Mouse (Mus musculus) neural tube, embryonic 11.5 days (tissue): ENCODE data around the gene Zfp654. TPM values are rescaled to one million over a fixed set of nuclear protein-coding genes. Genes with fewer than 3 reads are reported as not detected.
A peak's percentile ranks its signal among the peaks of the same experiment; 100 is the strongest.

Experiments used
- ATAC-seq: fragments of 200-750 bp; cut with Nextera tagmentation; 2 replicates; pipeline ENCODE4 v1.8.0; 2017; ENCODE audit warnings: moderate number of reproducible peaks, mild to moderate bottlenecking, moderate TSS enrichment, moderate library complexity; ENCODE audit not compliant: insufficient read depth, low FRiP score, low TSS enrichment
- DNase-seq: peaks from one replicate; pipeline ENCODE4 v3.0.0-alpha.2; 2015; ENCODE audit warnings: low spot score
- H3K27ac ChIP-seq: fragments of 300-500 bp; sonication (generic); 2 replicates; pipeline ENCODE4 v1.5.1; 2014; ENCODE audit warnings: low read depth, mild to moderate bottlenecking, low read length
- H3K27me3 ChIP-seq: fragments of 300-500 bp; sonication (generic); 2 replicates; pipeline ENCODE4 v1.6.1; 2014; ENCODE audit warnings: mild to moderate bottlenecking, low read length, mixed read lengths; ENCODE audit not compliant: control insufficient read depth, insufficient read depth
- H3K36me3 ChIP-seq: fragments of 300-500 bp; sonication (generic); 2 replicates; pipeline ENCODE4 v1.6.1; 2014; ENCODE audit warnings: mild to moderate bottlenecking, low read length, moderate library complexity, mixed read lengths; ENCODE audit not compliant: control insufficient read depth, insufficient read depth
- H3K4me1 ChIP-seq: fragments of 300-500 bp; sonication (generic); 2 replicates; pipeline ENCODE4 v1.6.1; 2014; ENCODE audit warnings: low read length, mixed read lengths; ENCODE audit not compliant: control insufficient read depth, insufficient read depth
- H3K4me2 ChIP-seq: fragments of 300-500 bp; sonication (generic); 2 replicates; pipeline ENCODE4 v1.6.1; 2014; ENCODE audit warnings: low read depth, mild to moderate bottlenecking, moderate library complexity
- H3K4me3 ChIP-seq: fragments of 300-500 bp; sonication (generic); 2 replicates; pipeline ENCODE4 v1.5.1; 2014; ENCODE audit warnings: low read depth, low read length
- H3K9ac ChIP-seq: fragments of 300-500 bp; sonication (generic); 2 replicates; pipeline ENCODE4 v1.6.1; 2014; ENCODE audit warnings: mild to moderate bottlenecking, low read length
- H3K9me3 ChIP-seq: fragments of 300-500 bp; sonication (generic); 2 replicates; pipeline ENCODE4 v1.6.1; 2016; ENCODE audit warnings: low read length; ENCODE audit not compliant: control insufficient read depth
- WGBS: fragments of 180-500 bp; shearing (Covaris S2); extraction: QIAGEN DNeasy Blood & Tissue Kit; methylation state at CpG from one replicate; pipeline ENCODE4 v1.1.7; 2014; 5-methylcytosine and 5-hydroxymethylcytosine counted together
- polyA plus RNA-seq: library from polyadenylated mRNA; unstranded; fragments of >200 nt; fragmentation: Nextera tagmentation; extraction: Ambion mirVana; gene quantifications from 2 replicates; pipeline ENCODE4 v1.2.1, GENCODE M21; 2014

Gene Zfp654
- polyA plus RNA-seq, 1 experiment from 2014 or later: 10.3 TPM

DNA sequence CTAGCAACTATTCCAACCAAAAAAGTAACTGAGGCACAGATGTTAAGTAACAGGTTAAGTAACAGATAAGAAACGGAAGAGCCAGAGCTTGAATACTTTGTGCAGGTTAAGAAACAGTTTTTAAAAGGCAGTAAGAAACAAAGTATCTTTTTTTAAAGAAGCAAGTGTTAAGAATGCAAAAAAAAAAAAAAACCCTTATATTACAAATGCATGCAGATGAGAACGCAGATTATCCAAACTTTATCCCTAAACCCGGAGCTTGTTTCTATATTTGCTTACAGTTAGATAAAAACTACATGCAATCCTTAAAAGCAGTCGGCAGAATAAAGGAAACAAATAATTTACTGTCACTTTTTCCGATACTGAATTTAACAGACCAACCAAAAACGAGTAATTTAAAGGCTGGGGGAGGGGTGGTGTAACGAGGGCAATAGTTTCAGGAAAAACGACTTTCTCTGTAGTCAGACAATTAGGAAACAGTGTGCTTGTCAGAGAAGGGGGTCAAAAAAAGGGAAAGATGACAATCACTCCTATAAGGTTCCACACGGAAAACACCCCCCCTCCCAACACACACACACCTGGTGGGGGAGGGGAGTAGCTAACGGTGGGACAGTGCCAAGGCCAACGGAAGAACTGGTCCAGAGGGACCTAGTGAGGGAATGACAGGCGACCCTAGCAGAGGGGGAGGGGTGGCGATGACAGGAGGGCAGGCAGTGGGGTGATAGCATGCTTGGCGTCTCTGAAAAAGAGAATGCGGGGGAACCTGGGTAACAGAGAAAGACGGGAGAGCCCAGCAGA lies 966 bp downstream of the Zfp654 start:
- peaks cover 11% of the 10 kb centered on the region for H3K4me1 ChIP-seq
- H3K27ac ChIP-seq: peak overlapping the region; percentile 86
- H3K9ac ChIP-seq: peak overlapping the region; percentile 89
- WGBS: 7% methylated on average over 16 of the region's 16 CpGs
- no peaks in the 10 kb centered on the region for H3K9me3 ChIP-seq
- DNase-seq (peak; percentile 42), ATAC-seq (peak; percentile 5; the same call in 1 of the 2 replicates)
- peak overlapping the region; percentile 92 for H3K4me3 ChIP-seq
- no peaks in the 10 kb centered on the region for H3K27me3 ChIP-seq
- H3K4me2 ChIP-seq: peak overlapping the region; percentile 78
- 0 out of 2 replicates have a peak, but pooled peaks cover 1% of the 10 kb centered on the region for H3K36me3 ChIP-seq

DNA sequence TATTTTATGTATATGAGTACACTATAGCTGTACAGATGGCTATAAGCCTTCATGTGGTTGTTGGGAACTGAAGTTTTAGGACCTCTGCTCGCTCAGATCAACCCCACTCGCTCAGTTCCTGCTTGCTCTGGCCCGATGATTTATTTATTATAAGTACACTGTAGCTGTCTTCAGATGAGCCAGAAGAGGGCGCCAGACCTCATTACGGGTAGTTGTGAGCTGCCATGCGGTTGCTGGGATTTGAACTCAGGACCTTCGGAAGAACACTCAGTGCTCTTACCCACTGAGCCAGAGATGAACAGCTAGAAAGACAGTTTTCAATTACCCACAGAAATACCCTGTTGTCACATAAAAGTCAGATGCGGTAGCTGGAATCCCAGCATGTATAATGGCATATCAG lies 5.5 kb downstream of the Zfp654 start:
- WGBS: 90% methylated on average over 8 of the region's 8 CpGs

DNA sequence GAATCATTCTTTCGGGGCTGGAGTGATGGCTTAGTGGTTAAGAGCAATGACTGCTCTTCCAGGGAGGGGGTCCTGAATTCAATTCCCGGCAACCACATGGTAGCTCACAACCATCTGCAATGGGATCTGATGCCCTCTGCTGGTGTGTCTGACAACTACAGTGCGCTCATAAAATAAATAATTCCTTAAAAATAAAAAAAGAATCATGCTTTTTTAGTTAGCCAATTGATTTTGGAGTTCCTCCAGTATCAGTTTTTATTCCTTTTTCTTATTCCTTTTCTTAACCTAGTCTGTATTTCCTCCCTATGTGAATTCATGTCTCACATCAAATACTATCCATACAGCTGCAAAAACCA lies 9.1 kb downstream of the Zfp654 start:
- H3K27me3 ChIP-seq: no peaks in the 10 kb centered on the region
- H3K4me3 ChIP-seq: no peak overlapping the region
- no peak overlapping the region for H3K4me2 ChIP-seq
- H3K27ac ChIP-seq: no peak overlapping the region
- H3K9me3 ChIP-seq: no peaks in the 10 kb centered on the region
- ATAC-seq (no peak), DNase-seq (no peak)
- H3K9ac ChIP-seq: no peak overlapping the region
- no peaks in the 10 kb centered on the region for H3K4me1 ChIP-seq
- 97% methylated on average over 3 of the region's 3 CpGs for WGBS
- H3K36me3 ChIP-seq: no peaks in the 10 kb centered on the region

More for the DNA sequence above, 5.5 kb downstream of the Zfp654 start:
- no peak overlapping the region for H3K4me3 ChIP-seq
- no peak for ATAC-seq
- H3K27ac ChIP-seq: no peak overlapping the region
- H3K36me3 ChIP-seq: no peaks in the 10 kb centered on the region
- no peaks in the 10 kb centered on the region for H3K27me3 ChIP-seq
- no peaks in the 10 kb centered on the region for H3K9me3 ChIP-seq
- H3K4me1 ChIP-seq: peaks cover 4% of the 10 kb centered on the region
- no peak overlapping the region for H3K4me2 ChIP-seq
- H3K9ac ChIP-seq: no peak overlapping the region
- no peak for DNase-seq

DNA sequence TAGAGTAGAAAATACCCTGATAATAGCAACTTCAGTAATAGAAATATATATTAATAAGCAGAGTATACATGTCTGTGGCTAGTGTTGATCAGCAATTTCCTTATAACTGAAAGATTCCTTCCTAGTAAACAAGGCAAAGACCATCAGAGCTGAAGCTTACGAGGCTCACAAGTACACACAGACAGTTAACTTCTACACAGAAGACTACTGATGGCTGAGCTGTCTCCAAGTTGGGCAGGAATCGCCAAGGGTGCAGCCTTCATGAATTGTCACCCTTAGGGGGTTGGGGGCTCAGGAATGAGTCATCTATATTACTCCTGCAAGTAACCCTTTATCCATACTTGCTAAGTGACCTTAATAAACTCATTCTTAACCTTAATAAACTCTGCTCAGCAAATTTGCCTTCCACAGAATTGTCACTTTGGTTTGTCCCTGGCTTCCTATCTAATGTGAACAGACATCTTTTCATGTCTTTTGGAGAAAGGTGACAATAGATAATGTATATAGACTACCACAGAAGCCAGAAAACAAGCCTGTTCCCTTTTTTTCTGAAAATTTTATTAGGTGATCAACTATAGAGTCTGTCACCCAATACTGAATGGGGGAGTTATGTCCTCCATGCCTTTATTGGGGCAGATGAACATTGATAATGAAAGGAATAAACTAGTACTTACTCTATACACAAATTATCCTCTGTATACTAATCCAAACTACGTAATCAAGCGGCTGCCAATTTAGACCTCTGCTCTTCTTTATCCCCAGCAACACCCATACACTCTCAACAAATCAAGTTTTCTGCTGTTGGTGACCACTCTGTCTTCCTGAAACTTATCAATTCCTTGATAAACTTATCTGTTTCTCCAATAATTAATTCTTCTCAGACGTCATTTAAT lies 9.7 kb downstream of the Zfp654 start:
- Histone ChIP-seq H3K4me1 (no peaks in the 10 kb centered on the region), H3K9me3 (no peaks in the 10 kb centered on the region), H3K36me3 (no peaks in the 10 kb centered on the region), H3K27me3 (no peaks in the 10 kb centered on the region), H3K4me3 (no peak overlapping the region), H3K27ac (no peak overlapping the region), H3K9ac (no peak overlapping the region), H3K4me2 (no peak overlapping the region)
- 87% methylated on average over 5 of the region's 5 CpGs for WGBS
- DNase-seq (no peak), ATAC-seq (no peak)

DNA sequence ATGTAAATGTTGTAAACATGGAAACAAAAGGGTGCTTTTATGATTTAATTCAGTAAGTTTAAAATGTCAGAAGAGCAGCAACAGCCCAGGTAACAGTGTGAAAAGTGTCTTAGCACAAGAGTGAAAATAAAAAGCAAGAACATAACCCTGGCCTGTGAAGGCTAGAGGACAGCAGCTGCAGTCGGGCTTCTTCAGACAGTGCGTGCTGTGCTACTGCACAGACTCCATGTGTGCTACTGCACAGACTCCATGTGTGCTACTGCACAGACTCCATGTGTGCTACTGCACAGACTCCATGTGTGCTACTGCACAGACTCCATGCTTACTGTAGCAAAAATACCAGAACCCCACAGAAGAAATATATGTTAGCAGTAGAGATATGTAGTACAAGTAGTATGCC lies 14.7 kb downstream of the Zfp654 start:
- DNase-seq (no peak), ATAC-seq (no peak)
- Histone ChIP-seq H3K9ac (no peak overlapping the region), H3K27ac (no peak overlapping the region), H3K4me2 (no peak overlapping the region), H3K4me1 (no peaks in the 10 kb centered on the region), H3K4me3 (no peak overlapping the region), H3K36me3 (no peaks in the 10 kb centered on the region), H3K27me3 (no peaks in the 10 kb centered on the region), H3K9me3 (no peaks in the 10 kb centered on the region)
- 83% methylated on average over 2 of the region's 2 CpGs for WGBS

DNA sequence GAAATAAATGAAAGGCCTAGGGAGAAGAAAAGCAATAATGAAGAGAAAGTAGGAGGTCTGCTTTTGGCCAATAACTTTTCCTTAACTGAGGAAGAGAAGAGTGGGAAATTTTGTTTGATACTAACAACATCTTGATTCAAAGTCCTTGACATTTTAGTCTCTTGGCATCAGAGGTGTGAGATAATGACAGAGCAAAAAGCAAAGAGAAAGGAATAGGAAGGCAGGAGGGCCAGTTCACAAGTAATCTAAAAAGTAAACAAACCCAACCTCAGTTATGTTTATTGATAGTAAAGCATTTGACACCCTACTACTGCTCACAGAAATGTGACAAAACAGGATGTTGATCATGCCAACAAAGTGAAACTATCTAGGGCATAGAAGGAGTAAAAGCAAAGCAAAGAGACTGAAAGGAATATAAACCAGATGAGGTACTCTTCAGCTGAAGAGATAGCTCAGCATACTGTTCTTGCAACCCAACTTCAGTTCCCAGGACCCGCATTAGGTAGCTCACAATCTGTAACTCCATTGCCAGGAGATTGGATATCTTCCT lies 15.4 kb downstream of the Zfp654 start:
- Histone ChIP-seq H3K27ac (no peak overlapping the region), H3K27me3 (no peaks in the 10 kb centered on the region), H3K9ac (no peak overlapping the region), H3K9me3 (no peaks in the 10 kb centered on the region), H3K4me1 (no peaks in the 10 kb centered on the region), H3K4me2 (no peak overlapping the region), H3K4me3 (no peak overlapping the region), H3K36me3 (no peaks in the 10 kb centered on the region)
- no peak for ATAC-seq
- no peak for DNase-seq
- WGBS: 62% methylated on average over 1 of the region's 1 CpGs

DNA sequence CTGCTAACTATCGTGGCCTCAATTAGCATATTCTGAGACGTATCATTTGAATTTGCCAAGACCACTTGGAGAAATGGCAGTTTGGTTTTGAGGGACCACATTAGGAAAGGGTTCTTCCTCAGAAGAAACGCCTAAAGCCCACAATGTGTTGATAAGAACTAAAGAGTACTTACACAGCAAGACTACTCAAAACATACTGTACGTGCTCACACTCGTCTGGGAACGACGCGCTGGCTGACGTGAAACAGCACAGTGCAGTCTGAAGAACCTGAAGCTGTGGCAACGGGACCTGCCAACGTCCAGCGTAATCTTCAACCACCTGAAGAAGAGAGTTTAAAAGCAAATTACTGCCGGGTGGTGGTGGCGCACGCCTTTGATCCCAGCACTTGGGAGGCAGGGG lies 21.2 kb downstream of the Zfp654 start:
- no peaks in the 10 kb centered on the region for H3K4me1 ChIP-seq
- 94% methylated on average over 15 of the region's 15 CpGs for WGBS
- H3K4me2 ChIP-seq: no peak overlapping the region
- DNase-seq (no peak), ATAC-seq (no peak)
- H3K9me3 ChIP-seq: no peaks in the 10 kb centered on the region
- H3K27ac ChIP-seq: no peak overlapping the region
- H3K36me3 ChIP-seq: no peaks in the 10 kb centered on the region
- H3K27me3 ChIP-seq: no peaks in the 10 kb centered on the region
- no peak overlapping the region for H3K9ac ChIP-seq
- H3K4me3 ChIP-seq: no peak overlapping the region

DNA sequence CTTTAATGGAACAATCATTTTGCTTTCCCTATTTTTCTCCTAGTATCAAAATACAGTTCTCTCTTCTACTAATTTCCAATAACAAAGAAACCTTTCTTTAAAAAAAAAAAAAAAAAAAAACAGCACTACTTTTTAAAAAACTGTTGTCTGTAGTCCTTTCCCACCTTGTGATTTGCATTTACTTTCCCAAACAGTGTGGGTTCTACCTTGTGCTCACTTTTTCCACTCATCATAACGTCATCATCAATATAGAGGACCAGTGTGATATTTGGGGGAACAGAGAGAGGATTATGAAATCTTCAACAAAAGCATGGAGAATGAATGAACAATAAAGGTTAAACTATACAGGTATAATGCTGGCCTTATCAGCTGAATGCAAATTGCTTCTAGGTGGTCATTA lies 27.0 kb downstream of the Zfp654 start:
- H3K4me3 ChIP-seq: no peak overlapping the region
- H3K9ac ChIP-seq: no peak overlapping the region
- ATAC-seq (no peak), DNase-seq (no peak)
- H3K27me3 ChIP-seq: no peaks in the 10 kb centered on the region
- H3K9me3 ChIP-seq: no peaks in the 10 kb centered on the region
- H3K4me2 ChIP-seq: no peak overlapping the region
- H3K4me1 ChIP-seq: no peaks in the 10 kb centered on the region
- no peaks in the 10 kb centered on the region for H3K36me3 ChIP-seq
- H3K27ac ChIP-seq: no peak overlapping the region
- WGBS: 93% methylated on average over 1 of the region's 1 CpGs
